Mouse (Mus musculus) gastrocnemius, postnatal 10 days (tissue): ENCODE measurements around the gene Olfr275. TPM values are rescaled to one million over a fixed set of nuclear protein-coding genes. Genes with fewer than 3 reads are reported as not detected.
"Not testable (repeated sequence)": the region's sequence is repeated elsewhere in the genome, so short reads cannot be mapped to it uniquely, and the experiment has no call there.

Experiments used
- DNase-seq: peaks from one replicate; pipeline ENCODE4 v3.0.0; 2021; ENCODE audit warnings: mixed read lengths
- long read RNA-seq, 2 experiments: library from polyadenylated mRNA; stranded (forward); transcript quantifications; one replicate each; pipeline ENCODE4 v2.0.0; 2021
- total RNA-seq, 2 experiments: library from RNA; stranded (reverse); gene quantifications; 2 replicates each; pipeline ENCODE4 v1.2.3; 2021

Gene Olfr275
- not detected for total RNA-seq
- long read RNA-seq, experiment 1: 0 reads
- long read RNA-seq, experiment 2: 0 reads

GRCm38 (mm10) chr4:52814304-52814703, at the start of gene Olfr275:
TSS of gene Olfr275 (plus strand) at chr4:52814604.
- DNase-seq: no peak

- no peak for DNase-seq
Measured at GRCm38 (mm10) chr4:52765612-52766011, 48.8 kb upstream of the Olfr275 start.

- DNase-seq: no peak
Measured at GRCm38 (mm10) chr4:52772186-52772585, 42.2 kb upstream of the Olfr275 start.

GRCm38 (mm10) chr4:52800013-52800412, 14.4 kb upstream of the Olfr275 start:
- no peak for DNase-seq

- DNase-seq: no peak
Measured at GRCm38 (mm10) chr4:52811871-52812270, 2.5 kb upstream of the Olfr275 start.

GRCm38 (mm10) chr4:52821375-52821774, 7.0 kb downstream of the Olfr275 start:
- DNase-seq: no peak

- DNase-seq: not testable (repeated sequence)
Measured at GRCm38 (mm10) chr4:52845411-52845810, 31.0 kb downstream of the Olfr275 start.

GRCm38 (mm10) chr4:52849039-52849635, 34.7 kb downstream of the Olfr275 start:
- DNase-seq: no peak

GRCm38 (mm10) chr4:52849672-52850071, 35.3 kb downstream of the Olfr275 start:
- no peak for DNase-seq

- no peak for DNase-seq
Measured at GRCm38 (mm10) chr4:52859136-52859535, 44.7 kb downstream of the Olfr275 start, which contains the start of gene Olfr273. TSS of gene Olfr273 (minus strand) at chr4:52859236.

- no peak for DNase-seq
Measured at GRCm38 (mm10) chr4:52864156-52864555, 49.8 kb downstream of the Olfr275 start.

Other genes starting within 250 kb of the Olfr275 start
- gene Toporsl, start 218.3 kb upstream of the Olfr275 start, total RNA-seq: not detected
- not detected for gene Olfr273, start 44.6 kb downstream of the Olfr275 start, total RNA-seq
- not detected for gene Olfr272, start 104.6 kb downstream of the Olfr275 start, total RNA-seq
- gene Olfr270, start 149.9 kb downstream of the Olfr275 start, total RNA-seq: not detected
- not detected for gene Nipsnap3a, start 174.7 kb downstream of the Olfr275 start, total RNA-seq
- gene Nipsnap3b, start 197.3 kb downstream of the Olfr275 start, total RNA-seq: 10 to 100 TPM in 1 of 2 experiments, 1 to 10 TPM in 1; 9.6 to 11.6 TPM